Mouse (Mus musculus) midbrain, embryonic 13.5 days (tissue): Measurements from ENCODE around the gene Togaram1. TPM values are rescaled to one million over a fixed set of nuclear protein-coding genes. Genes with fewer than 3 reads are reported as not detected.

ENCODE experiments used
- ATAC-seq: fragments of 200-750 bp; cut with Nextera tagmentation; 2 replicates; pipeline ENCODE4 v1.8.0; 2017; ENCODE audit warnings: mild to moderate bottlenecking, moderate TSS enrichment, moderate library complexity
- H3K27ac ChIP-seq: fragments of 300-500 bp; sonication (generic); 2 replicates; pipeline ENCODE4 v1.5.1; 2015; ENCODE audit warnings: inconsistent platforms, mild to moderate bottlenecking, moderate library complexity
- H3K27me3 ChIP-seq: fragments of 300-500 bp; sonication (generic); 2 replicates; pipeline ENCODE4 v1.6.1; 2015; ENCODE audit warnings: mild to moderate bottlenecking, inconsistent platforms
- H3K36me3 ChIP-seq: fragments of 300-500 bp; sonication (generic); 2 replicates; pipeline ENCODE4 v1.6.1; 2015; ENCODE audit warnings: mild to moderate bottlenecking, inconsistent platforms
- H3K4me1 ChIP-seq: fragments of 300-500 bp; sonication (generic); replicated peaks from 2 replicates; pipeline ENCODE4 v1.6.1; 2015; ENCODE audit warnings: inconsistent platforms
- H3K4me2 ChIP-seq: fragments of 300-500 bp; sonication (generic); replicated peaks from 2 replicates; pipeline ENCODE4 v1.6.1; 2015; ENCODE audit warnings: moderate library complexity, mild to moderate bottlenecking, inconsistent platforms
- H3K4me3 ChIP-seq: fragments of 300-500 bp; sonication (generic); replicated peaks from 2 replicates; pipeline ENCODE4 v1.5.1; 2015; ENCODE audit warnings: mild to moderate bottlenecking, inconsistent platforms
- H3K9ac ChIP-seq: fragments of 300-500 bp; sonication (generic); replicated peaks from 2 replicates; pipeline ENCODE4 v1.6.1; 2015; ENCODE audit warnings: mild to moderate bottlenecking, inconsistent platforms
- H3K9me3 ChIP-seq: fragments of 300-500 bp; sonication (generic); 2 replicates; pipeline ENCODE4 v1.6.1; 2016; ENCODE audit warnings: mild to moderate bottlenecking, inconsistent platforms
- WGBS: fragments of 180-500 bp; shearing (Covaris S2); methylation state at CpG from one replicate; pipeline ENCODE4 v1.1.7; 2015; 5-methylcytosine and 5-hydroxymethylcytosine counted together
- polyA plus RNA-seq: library from polyadenylated mRNA; unstranded; fragments of >200 nt; fragmentation: Nextera tagmentation; extraction: Ambion mirVana; gene quantifications from 2 replicates; pipeline ENCODE4 v1.2.1, GENCODE M21; 2015

Gene Togaram1
- polyA plus RNA-seq, 1 experiment from 2014 or later, result 24.7 TPM

DNA sequence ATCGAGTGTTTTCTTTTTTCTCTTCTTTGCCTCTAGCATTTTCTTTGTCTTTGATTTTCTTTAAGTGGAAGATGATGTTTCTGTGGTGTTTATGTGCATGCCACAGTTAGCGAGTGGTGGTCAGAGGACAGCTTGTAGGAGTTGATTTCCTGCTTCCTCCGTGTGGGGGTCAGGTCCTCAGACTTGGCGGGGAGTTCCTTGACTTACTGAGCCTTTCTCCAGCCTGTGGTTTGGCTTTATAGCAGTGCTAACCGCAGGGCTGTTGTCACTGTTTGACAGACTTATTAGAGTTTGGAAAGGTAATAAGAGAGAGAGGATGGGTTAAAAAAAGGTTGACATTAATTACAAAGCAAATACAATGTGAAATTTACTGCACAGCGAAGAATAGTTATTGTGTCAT, 10.0 kb downstream of the Togaram1 start:
- 78% methylated on average over 6 of the region's 6 CpGs for WGBS
- no peak overlapping the region for H3K4me3 ChIP-seq
- ATAC-seq, result no peak
- no peaks in the 10 kb centered on the region for H3K27me3 ChIP-seq
- no peak overlapping the region for H3K27ac ChIP-seq
- H3K4me1 ChIP-seq, result peaks cover 25% of the 10 kb centered on the region
- no peaks in the 10 kb centered on the region for H3K9me3 ChIP-seq
- peaks cover 18% of the 10 kb centered on the region for H3K36me3 ChIP-seq
- no peak overlapping the region for H3K4me2 ChIP-seq
- H3K9ac ChIP-seq, result no peak overlapping the region

DNA sequence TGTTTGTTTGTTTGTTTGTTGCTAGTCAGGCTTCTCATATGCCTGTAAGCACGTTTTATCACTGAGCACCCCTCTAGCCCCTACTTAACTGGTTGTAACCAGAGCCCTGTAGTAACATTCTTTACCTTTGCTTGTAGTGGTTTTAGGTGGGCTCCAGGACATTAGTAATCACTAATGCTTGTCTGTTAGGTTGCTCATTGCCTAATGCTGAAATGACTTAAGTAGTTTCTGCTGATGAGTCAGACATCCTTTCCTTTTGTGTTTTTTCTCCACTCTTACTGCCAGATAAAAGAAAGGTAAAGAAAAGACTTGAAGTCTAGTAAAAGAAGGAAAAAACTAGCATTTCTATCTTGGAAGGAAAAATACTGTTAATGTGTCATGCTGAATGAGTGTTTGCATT, 10.6 kb downstream of the Togaram1 start:
- H3K4me3 ChIP-seq, result no peak overlapping the region
- H3K36me3 ChIP-seq, result peaks cover 19% of the 10 kb centered on the region
- H3K9me3 ChIP-seq, result no peaks in the 10 kb centered on the region
- H3K9ac ChIP-seq, result no peak overlapping the region
- no peak overlapping the region for H3K4me2 ChIP-seq
- 77% methylated on average over 1 of the region's 1 CpGs for whole genome bisulfite sequencing
- ATAC-seq, result no peak
- H3K4me1 ChIP-seq, result peaks cover 19% of the 10 kb centered on the region
- H3K27ac ChIP-seq, result no peak overlapping the region
- H3K27me3 ChIP-seq, result no peaks in the 10 kb centered on the region

DNA sequence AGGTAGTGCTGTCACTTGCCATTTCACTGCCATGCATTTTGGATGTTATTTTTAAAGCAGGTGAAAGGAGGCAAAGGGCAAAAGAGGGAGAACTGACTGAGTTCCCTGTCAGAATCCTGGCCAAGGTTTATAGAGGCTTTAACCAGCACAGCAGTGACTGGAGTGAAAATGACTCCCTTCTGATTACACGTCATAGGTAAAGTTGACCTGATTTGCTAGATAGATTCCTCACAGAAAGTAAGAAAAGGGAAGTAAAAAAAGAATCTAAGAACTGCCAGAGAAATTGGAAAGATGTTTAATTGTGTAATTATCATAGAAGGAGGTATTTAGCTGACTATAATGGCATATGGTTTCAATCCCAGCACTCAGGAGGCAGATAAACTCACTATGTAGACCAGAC, 11.9 kb downstream of the Togaram1 start:
- H3K9ac ChIP-seq, result no peak overlapping the region
- H3K4me1 ChIP-seq, result peaks cover 8% of the 10 kb centered on the region
- H3K4me2 ChIP-seq, result no peak overlapping the region
- H3K4me3 ChIP-seq, result no peak overlapping the region
- H3K27ac ChIP-seq, result no peak overlapping the region
- peaks cover 21% of the 10 kb centered on the region for H3K36me3 ChIP-seq
- H3K27me3 ChIP-seq, result no peaks in the 10 kb centered on the region
- ATAC-seq, result no peak
- H3K9me3 ChIP-seq, result no peaks in the 10 kb centered on the region
- WGBS, result 90% methylated on average over 1 of the region's 1 CpGs

DNA sequence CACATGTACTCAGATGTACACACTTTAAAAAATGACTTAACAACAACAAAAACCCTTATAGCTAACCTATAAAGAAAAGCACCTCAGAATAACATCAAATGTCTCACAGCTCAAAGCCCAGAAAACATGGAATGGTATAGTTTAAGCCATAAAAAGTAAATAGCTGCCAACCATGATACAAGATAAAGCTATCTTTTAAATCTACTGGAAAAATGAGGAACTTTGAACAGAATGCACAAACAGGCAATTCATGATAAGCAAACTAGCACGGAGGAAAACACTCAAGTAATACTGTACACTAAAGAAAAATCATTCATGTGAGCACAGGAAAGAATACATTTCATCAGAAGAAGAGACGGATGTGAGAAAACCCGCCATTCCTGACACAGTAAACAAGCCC, 42.1 kb downstream of the Togaram1 start:
- H3K27ac ChIP-seq, result no peak overlapping the region
- no peaks in the 10 kb centered on the region for H3K4me1 ChIP-seq
- H3K4me3 ChIP-seq, result no peak overlapping the region
- no peaks in the 10 kb centered on the region for H3K9me3 ChIP-seq
- no peak overlapping the region for H3K4me2 ChIP-seq
- H3K27me3 ChIP-seq, result no peaks in the 10 kb centered on the region
- peaks cover 66% of the 10 kb centered on the region for H3K36me3 ChIP-seq
- no peak for ATAC-seq
- WGBS, result 96% methylated on average over 3 of the region's 3 CpGs
- no peak overlapping the region for H3K9ac ChIP-seq

DNA sequence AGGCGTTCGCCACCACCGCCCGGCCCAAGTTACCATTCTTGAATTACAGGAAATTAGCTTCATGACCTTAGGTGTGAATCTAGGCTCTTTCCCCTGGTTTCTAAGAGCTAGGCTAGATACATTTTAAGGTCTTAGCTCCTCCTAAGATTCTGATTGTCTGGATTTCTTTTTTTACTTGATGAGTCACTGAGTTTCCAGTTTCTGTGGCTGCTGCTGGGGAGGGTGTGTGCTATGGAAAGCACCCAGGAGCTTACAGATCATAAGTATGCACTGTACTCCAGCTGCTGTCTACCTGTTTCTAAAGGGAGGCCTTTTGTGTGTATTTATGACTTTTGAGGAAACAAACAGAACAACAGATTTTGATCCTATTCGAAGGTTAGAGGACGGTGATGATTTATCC, 57.2 kb downstream of the Togaram1 start:
- 95% methylated on average over 6 of the region's 6 CpGs for WGBS
- ATAC-seq, result no peak

DNA sequence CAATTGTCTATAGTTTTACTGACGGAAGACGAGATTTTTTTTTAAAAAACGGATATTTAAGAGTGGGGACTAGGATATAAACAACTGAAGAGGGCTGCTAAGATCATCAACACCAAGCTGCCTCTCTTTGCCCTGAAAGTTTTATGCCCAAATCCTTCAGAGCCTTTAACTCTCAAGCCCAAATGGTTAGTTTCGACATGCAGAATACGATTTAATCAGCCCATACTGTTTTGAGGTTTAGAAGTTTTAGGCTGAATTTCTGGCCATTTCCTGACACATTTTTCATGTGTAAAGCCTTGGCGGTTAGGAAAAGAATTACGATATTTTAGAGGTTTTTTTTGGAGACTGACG, 70.2 kb downstream of the Togaram1 start:
- Histone ChIP-seq H3K4me3 (peak overlapping the region; percentile 96), H3K27me3 (no peaks in the 10 kb centered on the region), H3K4me2 (peak overlapping the region; percentile 57), H3K36me3 (no peaks in the 10 kb centered on the region), H3K27ac (no peak overlapping the region), H3K9ac (no peak overlapping the region), H3K9me3 (no peaks in the 10 kb centered on the region), H3K4me1 (peaks cover 26% of the 10 kb centered on the region)
- 51% methylated on average over 8 of the region's 8 CpGs for WGBS
- ATAC-seq, result no peak

More for the DNA sequence above, 57.2 kb downstream of the Togaram1 start:
- Histone ChIP-seq H3K36me3 (peaks cover 10% of the 10 kb centered on the region; the same call in 1 of the 2 replicates), H3K27me3 (no peaks in the 10 kb centered on the region), H3K4me1 (no peaks in the 10 kb centered on the region), H3K27ac (no peak overlapping the region), H3K9me3 (no peaks in the 10 kb centered on the region), H3K4me3 (no peak overlapping the region), H3K4me2 (no peak overlapping the region), H3K9ac (no peak overlapping the region)

DNA sequence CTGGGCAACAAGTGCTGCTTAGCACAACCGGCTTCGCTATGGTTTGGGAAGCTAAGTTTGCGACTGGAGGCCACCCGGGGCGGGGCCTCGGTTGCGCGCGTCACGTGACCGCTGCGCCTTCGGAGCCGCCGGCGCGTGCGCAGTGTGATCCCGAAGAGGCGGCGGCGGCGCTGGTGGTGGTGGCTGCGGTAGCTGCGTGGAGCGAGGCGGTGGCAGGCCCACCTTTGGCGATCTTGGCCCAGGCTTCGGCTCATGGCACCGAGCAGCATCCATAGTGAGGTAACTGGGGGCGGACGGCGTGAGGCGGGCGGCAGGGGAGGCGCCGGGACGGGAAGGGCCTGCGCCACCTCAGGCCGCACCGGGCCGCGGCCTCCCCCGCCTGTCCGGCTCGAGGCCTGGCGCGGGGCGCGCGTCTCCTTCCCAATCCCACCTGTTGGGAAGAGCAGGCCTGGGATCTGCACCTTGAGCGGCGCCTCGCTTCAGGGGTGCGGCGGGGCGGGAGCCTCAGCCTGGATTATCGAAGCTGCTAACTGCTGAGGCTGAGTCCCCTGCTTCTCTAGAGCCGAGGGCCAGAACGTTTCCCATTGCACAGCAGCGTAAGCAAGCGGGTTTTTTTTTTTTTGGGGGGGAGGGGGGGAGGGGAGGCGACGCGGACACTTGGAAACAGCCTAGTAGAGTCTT, 70.7 kb downstream of the Togaram1 start, which contains the start of gene Prpf39:
TSS of gene Prpf39 (plus strand) at position 144 of the 681 bp plus-strand sequence.
- peak within 1 kb of the TSS; percentile 57 for H3K4me2 ChIP-seq
- ATAC-seq, result peak; percentile 96
- H3K4me1 ChIP-seq, result peaks cover 26% of the 10 kb centered on the region
- peak within 1 kb of the TSS; percentile 96 for H3K4me3 ChIP-seq
- WGBS, result under 1% methylated on average over 64 of the region's 65 CpGs
- H3K9ac ChIP-seq, result peak within 1 kb of the TSS; percentile 90
- no peaks in the 10 kb centered on the region for H3K36me3 ChIP-seq
- H3K27ac ChIP-seq, result peak within 1 kb of the TSS; percentile 80
- no peaks in the 10 kb centered on the region for H3K27me3 ChIP-seq
- no peaks in the 10 kb centered on the region for H3K9me3 ChIP-seq

DNA sequence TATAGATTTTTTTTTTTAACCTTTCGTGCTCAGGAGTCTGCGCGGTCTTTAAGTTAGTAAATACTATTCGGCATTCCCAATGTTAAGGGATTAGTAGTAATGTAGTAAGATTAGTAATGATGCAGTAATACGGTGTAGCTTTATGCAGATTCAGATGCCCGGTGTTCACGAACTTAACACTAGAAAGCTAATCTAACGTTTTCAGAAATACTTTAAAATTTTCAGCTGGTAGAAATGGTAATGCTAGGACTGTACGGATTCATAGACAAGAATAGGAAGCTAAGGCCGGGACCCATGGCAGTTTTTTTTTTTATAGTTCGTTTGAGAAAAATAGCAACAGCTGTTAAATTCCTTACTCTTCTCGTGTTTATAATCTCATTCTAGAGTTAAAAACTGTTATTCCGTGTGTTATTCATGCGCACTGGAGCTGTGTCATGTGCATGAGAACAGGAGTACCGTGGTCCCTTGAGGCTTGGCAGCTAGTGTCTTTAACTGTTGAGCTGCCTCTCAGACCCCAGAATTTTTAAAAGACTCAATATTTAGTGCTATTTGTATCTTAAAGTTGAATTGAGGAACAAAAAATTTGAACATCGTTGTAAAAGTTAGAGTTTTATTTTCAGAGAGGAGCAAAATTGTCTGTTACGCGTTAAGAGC, 71.4 kb downstream of the Togaram1 start:
- 18% methylated on average over 18 of the region's 18 CpGs for WGBS
- no peaks in the 10 kb centered on the region for H3K36me3 ChIP-seq
- no peak overlapping the region for H3K27ac ChIP-seq
- peaks cover 26% of the 10 kb centered on the region for H3K4me1 ChIP-seq
- H3K9me3 ChIP-seq, result no peaks in the 10 kb centered on the region
- H3K27me3 ChIP-seq, result no peaks in the 10 kb centered on the region
- peak overlapping the region; percentile 57 for H3K4me2 ChIP-seq
- peak; percentile 31 for ATAC-seq
- peak overlapping the region; percentile 90 for H3K9ac ChIP-seq
- H3K4me3 ChIP-seq, result peak overlapping the region; percentile 96

DNA sequence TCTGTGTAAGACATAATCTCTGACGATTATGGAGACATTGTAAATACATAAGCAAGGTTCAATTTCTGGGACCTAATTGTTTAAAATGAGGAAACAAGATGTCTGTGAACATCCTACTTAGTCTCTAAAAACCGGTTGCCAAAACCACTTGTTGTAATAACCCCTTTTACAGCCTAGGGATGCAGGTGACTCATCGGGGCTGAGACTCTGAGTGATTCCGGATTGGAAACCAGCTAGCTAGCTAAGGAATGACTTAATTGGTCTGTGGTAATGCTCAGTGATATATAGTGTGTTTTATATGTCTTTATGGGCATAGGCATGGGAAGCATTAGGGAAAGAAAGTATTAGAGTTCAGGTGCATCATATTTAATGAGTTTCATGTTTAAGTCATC, 71.9 kb downstream of the Togaram1 start:
- Histone ChIP-seq H3K9me3 (no peaks in the 10 kb centered on the region), H3K4me1 (peaks cover 26% of the 10 kb centered on the region), H3K27me3 (no peaks in the 10 kb centered on the region), H3K36me3 (peaks cover 5% of the 10 kb centered on the region; the same call in 1 of the 2 replicates), H3K4me3 (peak overlapping the region; percentile 96), H3K4me2 (peak overlapping the region; percentile 57), H3K27ac (no peak overlapping the region), H3K9ac (no peak overlapping the region)
- WGBS, result 63% methylated on average over 4 of the region's 4 CpGs
- ATAC-seq, result no peak

DNA sequence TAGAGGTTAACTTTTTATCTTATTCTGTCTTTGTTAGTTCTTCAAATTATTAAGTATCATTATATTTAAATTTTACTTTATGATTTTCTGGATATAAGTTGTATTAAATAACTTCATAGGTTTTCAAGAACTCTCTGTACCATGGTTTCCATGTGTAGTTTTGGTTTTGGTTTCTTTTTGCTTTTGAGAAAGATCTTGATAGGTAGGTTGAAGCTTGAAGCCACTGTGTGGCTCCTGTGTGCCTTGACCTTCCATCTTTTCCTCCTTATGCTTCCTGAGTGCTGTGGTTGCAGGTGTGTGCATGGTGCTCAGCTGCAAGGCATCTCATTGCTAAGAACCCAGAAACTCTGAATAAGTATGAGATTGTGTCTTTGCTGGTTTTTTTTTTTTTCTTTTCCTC, 83.2 kb downstream of the Togaram1 start:
- no peak for ATAC-seq
- peaks cover 26% of the 10 kb centered on the region for H3K36me3 ChIP-seq
- no peak overlapping the region for H3K27ac ChIP-seq
- no peaks in the 10 kb centered on the region for H3K4me1 ChIP-seq
- no peaks in the 10 kb centered on the region for H3K27me3 ChIP-seq
- no peak overlapping the region for H3K4me2 ChIP-seq
- no peak overlapping the region for H3K9ac ChIP-seq
- no peak overlapping the region for H3K4me3 ChIP-seq
- no peaks in the 10 kb centered on the region for H3K9me3 ChIP-seq

DNA sequence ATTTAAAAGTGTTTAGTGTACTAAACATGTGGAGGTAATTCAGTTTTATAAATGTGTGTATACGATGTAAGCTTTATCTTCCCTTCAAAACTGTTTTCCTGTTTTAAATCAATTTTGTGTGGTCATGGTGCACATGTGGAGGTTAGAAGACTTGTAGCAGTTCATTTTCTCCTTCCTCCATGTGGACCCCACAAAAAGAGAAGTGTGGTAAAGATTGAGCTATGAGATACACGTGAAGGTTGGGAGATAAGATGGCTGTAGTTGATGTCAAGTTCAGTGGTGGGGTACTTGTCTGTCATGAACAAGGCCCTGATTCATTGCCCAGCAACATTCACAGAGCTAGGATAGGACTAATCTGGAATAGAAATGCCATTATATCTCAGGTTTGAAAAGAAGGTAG, 92.6 kb downstream of the Togaram1 start:
- no peak for ATAC-seq
- H3K4me1 ChIP-seq, result no peaks in the 10 kb centered on the region
- no peaks in the 10 kb centered on the region for H3K9me3 ChIP-seq
- WGBS, result 90% methylated on average over 2 of the region's 2 CpGs
- no peak overlapping the region for H3K9ac ChIP-seq
- H3K4me2 ChIP-seq, result no peak overlapping the region
- H3K36me3 ChIP-seq, result peaks cover 49% of the 10 kb centered on the region
- no peaks in the 10 kb centered on the region for H3K27me3 ChIP-seq
- H3K27ac ChIP-seq, result no peak overlapping the region
- no peak overlapping the region for H3K4me3 ChIP-seq

DNA sequence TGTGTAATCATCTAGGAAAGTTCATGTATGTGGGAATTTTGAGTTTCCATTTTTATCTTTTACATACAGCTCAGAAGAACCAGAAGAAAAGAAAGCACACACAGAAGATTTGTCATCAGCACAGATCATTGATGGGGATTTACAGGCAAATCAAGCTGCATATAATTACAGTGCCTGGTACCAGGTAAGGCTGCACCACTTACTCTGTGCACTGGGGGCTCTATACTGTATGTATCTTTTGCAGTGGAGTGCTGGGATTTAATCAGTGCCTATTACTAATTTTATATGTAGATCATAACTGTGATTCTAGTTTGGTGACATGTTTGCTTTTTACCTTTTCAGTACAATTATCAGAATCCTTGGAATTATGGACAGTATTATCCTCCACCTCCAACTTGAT, 95.5 kb downstream of the Togaram1 start:
- Histone ChIP-seq H3K36me3 (peaks cover 56% of the 10 kb centered on the region), H3K27ac (no peak overlapping the region), H3K4me2 (no peak overlapping the region), H3K9me3 (no peaks in the 10 kb centered on the region), H3K27me3 (no peaks in the 10 kb centered on the region), H3K9ac (no peak overlapping the region), H3K4me1 (no peaks in the 10 kb centered on the region), H3K4me3 (no peak overlapping the region)
- ATAC-seq, result no peak

DNA sequence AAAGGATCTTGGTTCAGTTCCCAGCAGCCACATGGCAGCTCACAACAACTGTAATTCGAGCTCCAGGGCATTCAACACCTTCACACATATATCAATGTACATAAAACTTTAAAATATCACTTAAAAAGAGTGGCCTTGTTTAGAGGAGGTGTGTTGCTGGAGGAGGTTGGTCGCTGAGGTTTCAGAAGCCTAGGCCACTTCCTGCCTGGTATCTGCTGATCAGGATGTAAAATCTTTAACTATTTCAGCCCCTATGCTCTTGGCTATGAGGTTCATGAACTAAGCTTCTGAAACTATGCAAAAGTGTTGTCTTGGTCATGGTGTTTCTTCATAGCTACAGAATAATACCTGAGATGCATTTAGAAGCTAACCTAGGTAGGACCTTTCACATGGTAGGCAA, 99.6 kb downstream of the Togaram1 start:
- no peaks in the 10 kb centered on the region for H3K27me3 ChIP-seq
- WGBS, result 88% methylated on average over 2 of the region's 2 CpGs
- no peaks in the 10 kb centered on the region for H3K4me1 ChIP-seq
- no peaks in the 10 kb centered on the region for H3K9me3 ChIP-seq
- peaks cover 67% of the 10 kb centered on the region for H3K36me3 ChIP-seq
- no peak overlapping the region for H3K4me2 ChIP-seq
- H3K9ac ChIP-seq, result no peak overlapping the region
- no peak for ATAC-seq
- H3K4me3 ChIP-seq, result no peak overlapping the region
- no peak overlapping the region for H3K27ac ChIP-seq
